Mouse (Mus musculus): ENCODE data around the gene Ssmem1. TPM values are rescaled to one million over a fixed set of nuclear protein-coding genes. Genes with fewer than 3 reads are reported as not detected.

Ssmem1 gene
- polyA plus RNA-seq, 1 experiment = not detected

GRCm38 (mm10) chr6:30551644-30552580 lies 42.3 kb downstream of the Ssmem1 start:
- peaks cover 2% of the 10 kb centered on the region; the same call in 1 of the 2 replicates for H3K4me1 ChIP-seq (ENCODE audit: control insufficient read depth, insufficient read depth, low read length)
- no peak overlapping the region for H3K4me3 ChIP-seq (ENCODE audit: insufficient read depth, low read length)
- no peak overlapping the region for H3K27ac ChIP-seq (ENCODE audit: insufficient read depth, low read depth, low read length)
- no peak for TF ChIP-seq POLR2A (IDR thresholded peaks at IDR 0.05; ENCODE audit: borderline replicate concordance, low read depth, low read length)
- TF ChIP-seq CTCF (IDR thresholded peaks at IDR 0.05; ENCODE audit: low read depth, low read length) = no peak

- no peak overlapping the region for H3K4me3 ChIP-seq (ENCODE audit: insufficient read depth, low read length)
- TF ChIP-seq CTCF (IDR thresholded peaks at IDR 0.05; ENCODE audit: low read depth, low read length) = no peak
- TF ChIP-seq POLR2A (IDR thresholded peaks at IDR 0.05; ENCODE audit: borderline replicate concordance, low read depth, low read length) = no peak
- H3K27ac ChIP-seq (ENCODE audit: insufficient read depth, low read depth, low read length) = no peak overlapping the region
- H3K4me1 ChIP-seq (ENCODE audit: control insufficient read depth, insufficient read depth, low read length) = peaks cover 2% of the 10 kb centered on the region; the same call in 1 of the 2 replicates
These were observed 43.0 kb downstream of the Ssmem1 start for GRCm38 (mm10) chr6:30552628-30553027.

- TF ChIP-seq CTCF (IDR thresholded peaks at IDR 0.05; ENCODE audit: low read depth, low read length) (no peak), POLR2A (IDR thresholded peaks at IDR 0.05; ENCODE audit: borderline replicate concordance, low read depth, low read length) (no peak)
- no peaks in the 10 kb centered on the region for H3K4me1 ChIP-seq (ENCODE audit: control insufficient read depth, insufficient read depth, low read length)
- no peak overlapping the region for H3K27ac ChIP-seq (ENCODE audit: insufficient read depth, low read depth, low read length)
- no peak overlapping the region for H3K4me3 ChIP-seq (ENCODE audit: insufficient read depth, low read length)
These were observed 43.8 kb downstream of the Ssmem1 start for GRCm38 (mm10) chr6:30553381-30554010.

GRCm38 (mm10) chr6:30554092-30554491 lies 44.4 kb downstream of the Ssmem1 start:
- H3K4me3 ChIP-seq (ENCODE audit: insufficient read depth, low read length) = no peak overlapping the region
- H3K27ac ChIP-seq (ENCODE audit: insufficient read depth, low read depth, low read length) = no peak overlapping the region
- H3K4me1 ChIP-seq (ENCODE audit: control insufficient read depth, insufficient read depth, low read length) = no peaks in the 10 kb centered on the region
- TF ChIP-seq CTCF (IDR thresholded peaks at IDR 0.05; ENCODE audit: low read depth, low read length) (no peak), POLR2A (IDR thresholded peaks at IDR 0.05; ENCODE audit: borderline replicate concordance, low read depth, low read length) (no peak)

GRCm38 (mm10) chr6:30554621-30555170 lies 45.0 kb downstream of the Ssmem1 start:
- Histone ChIP-seq H3K27ac (ENCODE audit: insufficient read depth, low read depth, low read length) (no peak overlapping the region), H3K4me1 (ENCODE audit: control insufficient read depth, insufficient read depth, low read length) (no peaks in the 10 kb centered on the region), H3K4me3 (ENCODE audit: insufficient read depth, low read length) (no peak overlapping the region)
- TF ChIP-seq POLR2A (IDR thresholded peaks at IDR 0.05; ENCODE audit: borderline replicate concordance, low read depth, low read length) = no peak
- TF ChIP-seq CTCF (IDR thresholded peaks at IDR 0.05; ENCODE audit: low read depth, low read length) = no peak

GRCm38 (mm10) chr6:30556080-30556479 lies 46.4 kb downstream of the Ssmem1 start:
- H3K27ac ChIP-seq (ENCODE audit: insufficient read depth, low read depth, low read length) = no peak overlapping the region
- H3K4me1 ChIP-seq (ENCODE audit: control insufficient read depth, insufficient read depth, low read length) = no peaks in the 10 kb centered on the region
- H3K4me3 ChIP-seq (ENCODE audit: insufficient read depth, low read length) = no peak overlapping the region
- no peak for TF ChIP-seq CTCF (IDR thresholded peaks at IDR 0.05; ENCODE audit: low read depth, low read length)

- no peak overlapping the region for H3K4me3 ChIP-seq (ENCODE audit: insufficient read depth, low read length)
- H3K27ac ChIP-seq (ENCODE audit: insufficient read depth, low read depth, low read length) = no peak overlapping the region
- TF ChIP-seq CTCF (IDR thresholded peaks at IDR 0.05; ENCODE audit: low read depth, low read length) = no peak
- TF ChIP-seq POLR2A (IDR thresholded peaks at IDR 0.05; ENCODE audit: borderline replicate concordance, low read depth, low read length) = no peak
- H3K4me1 ChIP-seq (ENCODE audit: control insufficient read depth, insufficient read depth, low read length) = no peaks in the 10 kb centered on the region
These were observed 50.1 kb downstream of the Ssmem1 start for GRCm38 (mm10) chr6:30559726-30560125.

GRCm38 (mm10) chr6:30562132-30562531 lies 52.5 kb downstream of the Ssmem1 start:
- Histone ChIP-seq H3K27ac (ENCODE audit: insufficient read depth, low read depth, low read length) (no peak overlapping the region), H3K4me1 (ENCODE audit: control insufficient read depth, insufficient read depth, low read length) (no peaks in the 10 kb centered on the region), H3K4me3 (ENCODE audit: insufficient read depth, low read length) (no peak overlapping the region)
- TF ChIP-seq CTCF (IDR thresholded peaks at IDR 0.05; ENCODE audit: low read depth, low read length) (no peak), POLR2A (IDR thresholded peaks at IDR 0.05; ENCODE audit: borderline replicate concordance, low read depth, low read length) (no peak)

- TF ChIP-seq CTCF (IDR thresholded peaks at IDR 0.05; ENCODE audit: low read depth, low read length) (no peak), POLR2A (IDR thresholded peaks at IDR 0.05; ENCODE audit: borderline replicate concordance, low read depth, low read length) (no peak)
- H3K4me1 ChIP-seq (ENCODE audit: control insufficient read depth, insufficient read depth, low read length) = no peaks in the 10 kb centered on the region
- H3K4me3 ChIP-seq (ENCODE audit: insufficient read depth, low read length) = no peak overlapping the region
- H3K27ac ChIP-seq (ENCODE audit: insufficient read depth, low read depth, low read length) = no peak overlapping the region
These were observed 53.9 kb downstream of the Ssmem1 start for GRCm38 (mm10) chr6:30563575-30563974.

GRCm38 (mm10) chr6:30564051-30564450 lies 54.4 kb downstream of the Ssmem1 start:
- H3K27ac ChIP-seq (ENCODE audit: insufficient read depth, low read depth, low read length) = no peak overlapping the region
- no peaks in the 10 kb centered on the region for H3K4me1 ChIP-seq (ENCODE audit: control insufficient read depth, insufficient read depth, low read length)
- TF ChIP-seq CTCF (IDR thresholded peaks at IDR 0.05; ENCODE audit: low read depth, low read length) = no peak
- H3K4me3 ChIP-seq (ENCODE audit: insufficient read depth, low read length) = no peak overlapping the region
